Mouse (Mus musculus): Measurements from ENCODE around the gene Syt1.

Syt1 gene

DNA sequence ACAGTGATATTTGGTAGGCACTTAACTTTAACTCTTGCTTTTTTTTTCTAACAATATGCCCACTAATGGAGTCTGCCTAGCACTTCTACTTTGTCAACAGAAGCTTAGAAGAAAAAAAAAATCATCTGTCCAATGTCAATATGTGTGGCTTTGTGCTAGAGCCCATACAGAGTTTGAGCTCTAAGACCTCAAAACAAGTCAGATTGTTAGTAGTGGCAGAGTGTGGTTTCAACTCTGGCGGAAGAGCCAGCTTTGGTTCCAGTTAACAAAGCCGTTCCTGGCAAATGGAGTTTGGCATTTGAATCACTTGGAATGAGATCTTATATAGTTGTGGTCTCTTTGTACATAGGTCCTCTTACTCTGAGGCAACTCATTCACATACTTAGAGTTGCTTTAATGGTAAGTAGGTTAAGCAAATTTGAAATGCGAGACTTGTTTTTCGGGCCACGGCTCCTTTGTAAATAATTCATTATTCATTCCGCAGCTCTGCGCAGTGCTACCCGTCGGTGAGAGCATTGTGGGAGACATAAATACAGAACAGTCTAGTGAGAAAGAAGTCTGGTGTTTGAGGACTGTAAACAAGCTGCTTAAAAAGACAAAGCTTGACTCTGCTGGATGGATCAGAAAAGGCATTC lies 429.9 kb downstream of the Syt1 start:
- in situ Hi-C loops (cut with MboI, MseI) = no loop called here

DNA sequence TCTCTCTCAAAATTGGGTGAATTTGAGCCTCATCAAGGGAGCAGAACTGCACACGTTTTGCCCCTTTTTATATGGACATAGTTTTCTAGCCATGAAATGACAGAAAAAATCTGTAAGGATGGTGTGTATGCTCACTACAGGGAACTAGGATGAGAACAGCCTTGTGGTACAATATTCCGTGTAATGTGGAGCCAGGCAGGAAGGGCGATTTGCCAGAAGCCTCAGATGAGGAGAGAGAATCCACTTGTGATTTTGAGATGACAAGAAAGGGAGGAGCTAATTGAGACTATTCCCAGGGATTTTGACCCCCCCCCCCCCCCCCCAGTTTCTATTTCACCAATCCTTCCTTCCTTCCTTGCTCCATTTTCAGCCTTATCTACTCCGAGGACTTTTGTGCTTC lies 431.4 kb downstream of the Syt1 start:
- in situ Hi-C loops (cut with MboI, MseI) = no loop called here

GRCm38 (mm10) chr10:108577611-108578010 lies 433.2 kb downstream of the Syt1 start:
- in situ Hi-C loops (cut with MboI, MseI) = no loop called here

- in situ Hi-C loops (cut with MboI, MseI) = no loop called here
Observed at GRCm38 (mm10) chr10:108572764-108573163, 438.0 kb downstream of the Syt1 start.

DNA sequence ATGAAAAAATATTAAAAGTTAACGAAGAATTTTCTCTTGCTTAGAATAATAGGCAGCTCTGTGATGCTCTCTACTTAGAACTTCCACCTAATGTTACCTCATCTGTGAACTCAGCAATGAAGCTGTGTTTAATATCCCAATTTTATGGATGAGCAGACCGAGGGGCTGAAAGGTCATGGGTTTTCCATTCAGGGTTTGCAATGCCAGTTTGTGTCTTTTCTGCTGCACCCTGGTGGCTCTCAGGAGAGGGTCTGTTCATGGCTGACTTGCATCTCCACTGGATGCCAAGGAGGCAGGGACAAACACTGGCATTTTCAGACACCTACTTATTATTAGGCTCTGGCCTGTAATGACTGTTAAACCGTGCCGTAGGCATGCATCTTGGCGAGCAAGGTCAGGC lies 439.7 kb downstream of the Syt1 start:
- in situ Hi-C loops (cut with MboI, MseI) = no loop called here

DNA sequence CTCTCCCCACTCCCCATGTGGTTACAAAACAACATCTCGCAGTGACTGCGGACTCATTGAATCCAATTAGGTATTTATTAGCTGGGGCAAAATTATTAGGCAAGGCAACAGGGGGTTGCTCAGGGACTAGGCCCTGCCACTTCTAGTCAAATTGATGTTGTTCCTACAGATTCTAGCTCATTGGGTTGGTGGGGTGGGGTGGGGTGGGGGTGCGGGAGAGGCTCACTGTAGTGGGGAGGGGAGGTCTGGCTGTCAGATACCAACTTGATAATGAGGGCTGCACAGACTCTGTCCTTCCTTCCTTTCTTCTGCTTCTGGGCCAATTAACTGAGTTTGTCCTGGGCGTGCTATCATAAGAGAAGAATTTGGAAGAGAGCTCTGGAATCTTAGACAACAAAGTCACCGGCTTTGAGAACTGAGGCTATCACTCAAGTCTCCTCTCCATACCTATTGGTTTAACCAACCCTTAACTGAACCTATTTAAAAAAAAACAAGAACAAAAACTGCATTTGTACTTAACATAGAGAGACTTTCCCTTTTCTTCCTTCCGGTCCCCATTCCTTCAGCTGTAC lies 441.1 kb downstream of the Syt1 start:
- in situ Hi-C loops (cut with MboI, MseI) = no loop called here

- in situ Hi-C loops (cut with MboI, MseI) = no loop called here
Observed at GRCm38 (mm10) chr10:108568925-108569324, 441.9 kb downstream of the Syt1 start.

DNA sequence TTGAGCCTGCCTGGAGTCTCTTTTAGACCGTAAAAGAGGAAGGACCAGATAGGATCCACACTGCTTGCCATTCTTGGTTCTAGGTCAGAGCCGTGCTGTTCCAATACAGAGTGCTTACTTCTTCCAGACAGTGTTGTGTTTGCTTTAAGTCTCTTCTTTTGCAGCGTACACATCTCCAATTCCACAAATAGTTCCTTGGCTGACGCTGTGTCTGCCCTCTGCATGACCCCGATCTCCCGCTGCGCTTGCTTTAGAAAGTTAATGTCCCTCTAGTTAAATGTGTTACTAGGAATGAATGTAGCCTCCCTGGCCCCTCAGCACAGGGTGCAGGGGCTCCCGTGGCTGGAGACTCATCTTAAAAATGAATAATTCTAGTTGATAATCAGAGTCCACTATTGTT lies 442.6 kb downstream of the Syt1 start:
- in situ Hi-C loops (cut with MboI, MseI) = no loop called here

DNA sequence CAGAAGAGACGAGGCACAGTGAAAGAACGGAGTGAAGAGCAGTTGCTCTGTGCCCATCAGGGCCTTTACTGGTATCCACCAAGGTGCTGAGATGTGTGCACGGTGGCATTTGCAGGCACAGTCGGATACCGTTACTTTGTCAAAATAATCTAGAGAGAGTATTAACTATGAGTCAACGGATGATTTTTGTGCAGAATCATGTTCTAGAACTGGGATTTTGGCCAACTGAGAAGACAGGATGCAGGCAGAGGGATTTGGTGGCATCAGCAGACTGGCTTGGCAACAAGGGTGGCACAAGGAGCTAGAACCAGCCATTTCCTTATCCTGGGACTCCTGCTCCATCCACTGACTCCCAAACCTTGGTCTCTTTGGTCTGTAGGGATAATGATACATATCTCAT lies 443.3 kb downstream of the Syt1 start:
- in situ Hi-C loops (cut with MboI, MseI) = no loop called here

GRCm38 (mm10) chr10:108559607-108559908 lies 451.2 kb downstream of the Syt1 start:
- in situ Hi-C loops (cut with MboI, MseI) = no loop called here

DNA sequence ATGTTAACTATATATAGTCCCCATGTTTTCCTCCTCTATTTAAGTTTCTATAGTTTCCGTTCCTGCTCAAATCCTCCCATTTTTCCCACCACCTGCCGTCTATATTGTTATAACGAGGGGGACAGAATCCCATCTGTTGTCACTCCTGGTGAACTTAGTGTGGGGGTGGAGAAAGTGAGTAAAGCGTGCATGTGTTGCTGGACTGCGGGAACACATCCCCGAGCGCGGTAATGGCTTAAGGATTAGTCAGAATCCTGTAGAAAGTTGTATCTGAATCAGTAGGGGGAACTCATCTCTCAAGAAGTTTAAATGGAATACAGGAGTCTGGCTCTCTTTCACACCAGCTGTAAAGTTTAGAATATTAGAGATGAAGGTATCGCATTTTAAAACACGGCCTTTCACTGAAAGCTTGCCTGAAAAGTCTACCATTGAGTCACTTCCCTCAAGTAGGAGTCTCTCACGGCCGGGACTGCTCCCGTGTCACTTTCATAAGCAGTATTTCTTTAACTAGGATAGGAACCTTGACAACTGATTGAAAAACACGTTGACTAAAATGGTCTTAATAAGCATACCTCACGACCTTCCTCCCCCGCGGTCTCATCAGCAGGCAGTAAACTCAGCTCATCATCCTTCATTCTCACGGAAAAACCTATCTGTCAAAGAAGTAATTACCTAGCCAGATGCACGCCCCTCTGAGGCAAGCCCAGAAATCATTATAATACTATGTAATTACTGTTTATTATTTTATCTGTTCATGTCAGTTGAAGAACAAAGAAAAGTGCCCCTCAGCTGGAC lies 451.8 kb downstream of the Syt1 start:
- in situ Hi-C loops (cut with MboI, MseI) = no loop called here

DNA sequence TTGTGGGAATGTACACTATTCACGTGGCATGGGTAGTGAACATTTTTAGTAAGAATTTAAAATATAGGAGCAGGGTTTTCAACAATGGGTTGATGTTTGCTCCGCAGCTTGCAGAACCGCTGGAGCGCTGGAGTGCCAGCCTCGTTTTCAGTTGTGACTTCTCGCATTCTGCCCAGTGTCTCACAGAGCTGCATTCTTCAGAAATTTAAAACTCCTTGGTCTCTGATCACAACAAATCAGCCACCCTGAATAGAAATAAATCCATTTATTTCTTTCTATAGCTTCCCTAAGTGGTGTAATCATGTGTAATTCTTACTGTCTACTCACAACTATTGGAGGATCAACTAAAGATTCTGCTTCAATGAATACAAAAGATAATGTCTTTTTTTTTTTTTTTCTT lies 458.2 kb downstream of the Syt1 start:
- in situ Hi-C loops (cut with MboI, MseI) = no loop called here

- in situ Hi-C loops (cut with MboI, MseI) = no loop called here
Observed at GRCm38 (mm10) chr10:108545715-108546114, 465.1 kb downstream of the Syt1 start.

- in situ Hi-C loops (cut with MboI, MseI) = no loop called here
Observed at GRCm38 (mm10) chr10:108541555-108541954, 469.2 kb downstream of the Syt1 start.

DNA sequence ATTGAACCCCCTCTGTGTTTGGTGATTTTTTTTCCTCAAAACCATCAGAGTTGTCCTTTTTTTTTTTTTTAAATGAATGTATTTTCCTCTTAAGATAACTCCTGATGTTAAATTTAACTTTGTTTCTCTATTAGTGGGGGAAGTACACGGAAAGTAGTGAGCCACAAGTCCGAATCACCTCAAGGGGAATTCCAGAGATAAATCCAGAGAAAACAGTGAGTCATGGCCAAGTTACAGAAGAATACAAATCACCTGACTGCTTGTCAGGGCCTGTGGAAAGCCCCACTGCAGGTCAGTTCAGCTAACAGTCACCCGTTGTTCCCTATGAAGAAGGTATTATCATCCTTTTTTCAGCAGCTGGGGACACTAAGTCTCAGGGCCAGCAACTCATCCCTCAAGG lies 472.2 kb downstream of the Syt1 start:
- in situ Hi-C loops (cut with MboI, MseI) = no loop called here

DNA sequence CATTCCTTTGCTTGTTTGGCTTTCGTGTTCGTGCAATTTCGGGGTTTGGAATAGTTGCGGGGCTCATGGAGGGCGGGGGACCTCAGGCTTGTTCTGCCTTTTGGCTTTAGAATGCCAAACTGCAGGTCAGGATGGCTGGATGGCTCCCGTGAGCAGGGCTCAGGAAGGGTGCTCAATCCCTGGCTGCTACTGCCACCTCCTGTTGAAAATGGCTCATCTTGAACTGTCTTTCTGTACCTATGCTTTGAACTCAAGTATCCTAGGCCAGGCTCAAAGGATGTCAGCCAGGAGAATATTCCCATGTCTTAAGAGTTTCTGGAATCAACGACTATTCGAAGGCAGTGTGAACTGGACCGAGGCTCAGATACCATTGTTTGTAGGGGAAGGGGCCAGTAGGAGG lies 473.1 kb downstream of the Syt1 start:
- in situ Hi-C loops (cut with MboI, MseI) = no loop called here

DNA sequence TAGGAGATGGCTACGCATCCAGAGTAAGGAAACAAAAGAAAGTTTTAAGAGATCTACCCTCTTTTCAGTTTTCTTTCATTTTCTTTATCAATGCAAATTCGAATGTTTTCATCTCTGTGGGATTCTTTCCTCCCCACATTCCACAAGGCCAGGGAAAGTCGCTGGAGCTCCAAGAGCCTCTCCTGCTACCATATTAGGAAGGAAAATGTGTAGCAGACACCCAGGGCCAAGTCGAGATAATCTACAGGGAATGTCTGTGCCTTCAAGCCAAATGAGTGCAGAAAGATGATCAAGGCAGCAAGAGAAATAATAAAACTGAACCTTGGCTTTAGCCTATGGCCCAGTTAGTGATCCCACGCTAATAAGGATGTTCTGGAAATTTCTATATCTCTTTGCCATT lies 474.9 kb downstream of the Syt1 start:
- in situ Hi-C loops (cut with MboI, MseI) = no loop called here

DNA sequence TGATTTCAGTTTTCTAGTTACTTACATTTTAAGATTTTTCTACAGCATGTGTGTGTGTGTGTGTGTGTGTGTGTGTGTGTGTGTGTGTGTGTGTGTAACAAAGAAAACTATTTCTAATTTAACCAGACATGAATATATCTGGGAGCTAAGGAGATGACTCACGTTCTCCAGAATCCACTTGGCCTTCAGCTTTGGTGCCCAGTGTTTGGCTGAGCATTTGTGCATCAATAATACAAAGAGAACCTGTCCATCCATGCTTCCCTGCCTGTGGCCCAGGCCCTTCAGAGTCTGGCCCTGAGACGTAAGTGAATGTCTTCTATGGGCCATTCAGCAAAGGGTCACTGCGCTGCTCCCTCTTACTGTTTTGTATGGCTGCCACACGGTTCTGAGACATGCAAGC lies 476.7 kb downstream of the Syt1 start:
- in situ Hi-C loops (cut with MboI, MseI) = no loop called here

DNA sequence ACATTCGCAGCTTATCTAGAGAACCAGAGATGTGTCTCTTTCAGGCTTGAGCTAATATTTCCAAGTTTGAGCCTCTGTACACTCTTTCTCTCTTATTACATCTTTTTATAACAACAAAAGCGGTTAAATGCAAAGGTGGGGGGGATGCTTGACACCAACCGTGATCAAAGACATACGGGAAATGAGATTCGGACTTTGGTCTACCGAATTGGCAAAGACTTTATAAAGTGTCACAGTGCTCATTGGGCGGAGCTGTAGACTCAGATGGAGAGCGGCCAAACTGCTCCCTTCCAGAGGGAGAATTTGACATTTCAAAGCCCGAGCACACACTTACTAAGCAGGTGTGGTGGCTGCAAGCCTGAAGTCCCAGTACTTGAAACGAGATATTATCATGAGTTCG lies 477.9 kb downstream of the Syt1 start:
- in situ Hi-C loops (cut with MboI, MseI) = no loop called here

DNA sequence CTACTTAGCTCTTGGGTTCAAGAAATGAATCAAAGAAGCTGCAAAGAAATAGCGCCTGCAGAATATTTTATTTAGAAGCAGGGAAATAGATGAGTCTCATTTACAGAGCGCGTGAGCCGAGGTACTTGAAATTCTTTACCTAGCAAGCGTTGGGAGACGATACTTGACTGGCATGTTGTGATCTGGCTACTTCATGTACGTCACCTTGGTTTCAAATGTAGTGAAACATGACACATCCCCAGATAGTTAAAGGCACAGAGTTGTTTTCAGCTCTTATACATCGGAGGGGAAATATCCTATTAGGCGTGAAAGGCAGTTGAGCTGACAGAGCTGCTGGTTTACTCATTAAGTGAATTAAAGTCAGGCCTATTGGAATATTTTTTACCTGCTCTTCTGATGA lies 478.5 kb downstream of the Syt1 start:
- in situ Hi-C loops (cut with MboI, MseI) = no loop called here

DNA sequence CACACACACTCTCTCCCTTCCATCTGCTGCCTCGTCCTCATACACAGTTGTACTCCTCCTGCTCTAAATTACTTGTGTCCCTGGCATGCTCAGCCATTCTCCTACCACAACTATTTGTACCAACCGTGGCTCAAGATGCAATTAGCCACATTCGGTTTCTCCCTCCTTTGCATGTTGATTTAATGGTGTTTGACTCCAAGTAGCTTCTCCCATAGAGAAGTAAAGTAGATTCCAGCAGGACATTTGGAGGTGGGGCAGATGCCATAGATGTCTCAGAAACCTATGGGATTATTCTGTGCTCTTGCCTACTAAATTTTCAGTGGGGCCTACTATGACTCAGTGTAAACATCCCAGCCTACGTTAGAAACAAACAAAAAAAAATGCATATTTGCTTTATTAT lies 479.1 kb downstream of the Syt1 start:
- in situ Hi-C loops (cut with MboI, MseI) = no loop called here

- in situ Hi-C loops (cut with MboI, MseI) = no loop called here
Observed at GRCm38 (mm10) chr10:108531111-108531510, 479.7 kb downstream of the Syt1 start.

DNA sequence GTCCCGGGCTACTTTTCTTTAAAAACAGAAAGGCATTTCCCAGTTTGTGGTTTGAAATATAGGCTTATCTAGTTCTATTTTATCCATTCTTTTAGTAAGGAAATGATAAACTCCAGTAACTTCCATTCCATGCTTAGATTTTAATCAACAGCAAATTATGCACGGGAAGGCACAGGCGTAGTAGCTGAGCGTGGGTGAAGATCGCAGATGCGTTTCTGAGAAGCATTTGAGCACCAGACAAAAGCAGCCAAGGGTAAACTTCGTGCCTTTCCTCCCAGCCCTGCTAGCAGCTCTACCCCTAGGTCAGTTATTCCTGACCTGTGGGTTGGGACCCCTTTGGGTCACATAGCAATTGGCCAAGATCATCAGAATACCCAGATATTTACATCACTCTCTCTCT lies 482.4 kb downstream of the Syt1 start:
- in situ Hi-C loops (cut with MboI, MseI) = no loop called here
